Mouse (Mus musculus) thymus, adult 2 months (tissue): ENCODE measurements at regions not wholly inside any gene's neighbourhood (a gene's known extent, or its start where the extent isn't known, plus 50 kb on each side); places are given as distances from the start of the nearest gene placed in this dataset.

Experiments
- DNase-seq: peaks from one replicate; pipeline ENCODE4 v3.0.0; 2021
- H3K27ac ChIP-seq: fragments of 200-500 bp; 2 replicates; pipeline ENCODE4 v1.5.1; 2012; ENCODE audit warnings: low read length, control low read depth; ENCODE audit not compliant: control insufficient read depth, insufficient read depth
- H3K27me3 ChIP-seq: fragments of 200-500 bp; 2 replicates; pipeline ENCODE4 v1.6.1; 2012; ENCODE audit warnings: mild to moderate bottlenecking, low read length, moderate library complexity, mixed read lengths; ENCODE audit not compliant: control insufficient read depth, insufficient read depth
- H3K36me3 ChIP-seq: fragments of 200-500 bp; 2 replicates; pipeline ENCODE4 v1.6.1; 2012; ENCODE audit warnings: mild to moderate bottlenecking, low read length, moderate library complexity; ENCODE audit not compliant: control insufficient read depth, insufficient read depth
- H3K4me1 ChIP-seq: fragments of 200-500 bp; replicated peaks from 2 replicates; pipeline ENCODE4 v1.6.1; 2012; ENCODE audit warnings: low read length; ENCODE audit not compliant: control insufficient read depth, insufficient read depth
- H3K4me3 ChIP-seq: fragments of 200-500 bp; 2 replicates; pipeline ENCODE4 v1.5.1; 2012; ENCODE audit warnings: mild to moderate bottlenecking, low read length, control low read depth, moderate library complexity; ENCODE audit not compliant: control insufficient read depth, insufficient read depth
- CTCF ChIP-seq: fragments of 200-500 bp; IDR thresholded peaks from 2 replicates; pipeline ENCODE4 v1.5.1; 2012; ENCODE audit warnings: mild to moderate bottlenecking, control low read depth, low read length, moderate library complexity, borderline replicate concordance; ENCODE audit not compliant: control insufficient read depth, poor library complexity, insufficient read depth; ENCODE audit errors: extremely low read depth
- POLR2A ChIP-seq: fragments of 200-500 bp; IDR thresholded peaks from 2 replicates; pipeline ENCODE4 v1.6.1; 2012; ENCODE audit warnings: mild to moderate bottlenecking, low read length, control low read depth, moderate library complexity; ENCODE audit not compliant: control insufficient read depth, poor library complexity, insufficient read depth; ENCODE audit errors: extremely low read depth
- WGBS: fragments of 180-500 bp; shearing (Covaris S2); methylation state at CpG from one replicate; pipeline ENCODE4 v1.1.7; 2018; 5-methylcytosine and 5-hydroxymethylcytosine counted together

GRCm38 (mm10) chr3:52576703-52577244 is 308.6 kb downstream of the Foxo1 start:
- Histone ChIP-seq H3K36me3 (no peaks in the 10 kb centered on the region), H3K4me1 (peaks cover 18% of the 10 kb centered on the region), H3K27me3 (no peaks in the 10 kb centered on the region), H3K27ac (no peak overlapping the region), H3K4me3 (no peak overlapping the region)
- TF ChIP-seq CTCF: no peak
- no peak for TF ChIP-seq POLR2A
- DNase-seq: no peak
- WGBS: 90% methylated on average over 6 of the region's 6 CpGs

GRCm38 (mm10) chr3:52575237-52575798 is 307.2 kb downstream of the Foxo1 start:
- Histone ChIP-seq H3K36me3 (no peaks in the 10 kb centered on the region), H3K4me3 (no peak overlapping the region), H3K27me3 (no peaks in the 10 kb centered on the region), H3K4me1 (peaks cover 19% of the 10 kb centered on the region), H3K27ac (no peak overlapping the region)
- DNase-seq: no peak
- TF ChIP-seq POLR2A: no peak
- no peak for TF ChIP-seq CTCF
- 73% methylated on average over 8 of the region's 8 CpGs for WGBS

DNA sequence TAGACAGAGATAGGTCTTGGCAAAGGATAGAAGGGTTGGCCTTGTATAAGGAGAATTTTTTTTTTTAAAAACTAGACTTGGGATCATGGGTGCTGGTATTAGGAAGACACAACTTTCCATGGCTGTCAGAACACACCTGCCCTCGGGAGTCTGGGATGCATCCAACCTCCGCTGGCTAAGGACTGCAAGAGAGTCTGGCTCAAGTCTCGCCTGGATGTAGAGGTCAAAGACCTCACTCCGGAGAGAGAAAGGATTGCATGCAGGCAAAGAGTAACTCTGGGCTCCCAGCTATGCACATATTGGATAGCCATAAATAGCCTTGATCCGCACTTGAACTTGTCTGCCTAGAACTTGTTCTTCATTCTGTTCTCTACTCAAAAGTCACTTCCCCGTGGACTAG is 306.2 kb downstream of the Foxo1 start:
- Histone ChIP-seq H3K4me3 (no peak overlapping the region), H3K27me3 (no peaks in the 10 kb centered on the region)
- WGBS: 93% methylated on average over 6 of the region's 6 CpGs

GRCm38 (mm10) chr3:52573806-52574205 is 305.7 kb downstream of the Foxo1 start:
- no peaks in the 10 kb centered on the region for H3K36me3 ChIP-seq
- no peak for TF ChIP-seq CTCF
- TF ChIP-seq POLR2A: no peak
- peaks cover 26% of the 10 kb centered on the region for H3K4me1 ChIP-seq
- H3K27me3 ChIP-seq: no peaks in the 10 kb centered on the region
- DNase-seq: no peak
- WGBS: 95% methylated on average over 6 of the region's 6 CpGs
- H3K4me3 ChIP-seq: no peak overlapping the region
- no peak overlapping the region for H3K27ac ChIP-seq

More for the DNA sequence above, 306.2 kb downstream of the Foxo1 start:
- DNase-seq: no peak
- TF ChIP-seq POLR2A: no peak
- TF ChIP-seq CTCF: no peak
- Histone ChIP-seq H3K36me3 (no peaks in the 10 kb centered on the region), H3K27ac (no peak overlapping the region), H3K4me1 (peaks cover 21% of the 10 kb centered on the region)

- H3K27me3 ChIP-seq: no peaks in the 10 kb centered on the region
- TF ChIP-seq POLR2A: no peak
- peaks cover 26% of the 10 kb centered on the region for H3K4me1 ChIP-seq
- no peak overlapping the region for H3K4me3 ChIP-seq
- DNase-seq: peak; percentile 64
- H3K27ac ChIP-seq: peak overlapping the region; percentile 77
- 36% methylated on average over 11 of the region's 11 CpGs for WGBS
- no peaks in the 10 kb centered on the region for H3K36me3 ChIP-seq
These were observed 304.7 kb downstream of the Foxo1 start for GRCm38 (mm10) chr3:52572514-52573485.

DNA sequence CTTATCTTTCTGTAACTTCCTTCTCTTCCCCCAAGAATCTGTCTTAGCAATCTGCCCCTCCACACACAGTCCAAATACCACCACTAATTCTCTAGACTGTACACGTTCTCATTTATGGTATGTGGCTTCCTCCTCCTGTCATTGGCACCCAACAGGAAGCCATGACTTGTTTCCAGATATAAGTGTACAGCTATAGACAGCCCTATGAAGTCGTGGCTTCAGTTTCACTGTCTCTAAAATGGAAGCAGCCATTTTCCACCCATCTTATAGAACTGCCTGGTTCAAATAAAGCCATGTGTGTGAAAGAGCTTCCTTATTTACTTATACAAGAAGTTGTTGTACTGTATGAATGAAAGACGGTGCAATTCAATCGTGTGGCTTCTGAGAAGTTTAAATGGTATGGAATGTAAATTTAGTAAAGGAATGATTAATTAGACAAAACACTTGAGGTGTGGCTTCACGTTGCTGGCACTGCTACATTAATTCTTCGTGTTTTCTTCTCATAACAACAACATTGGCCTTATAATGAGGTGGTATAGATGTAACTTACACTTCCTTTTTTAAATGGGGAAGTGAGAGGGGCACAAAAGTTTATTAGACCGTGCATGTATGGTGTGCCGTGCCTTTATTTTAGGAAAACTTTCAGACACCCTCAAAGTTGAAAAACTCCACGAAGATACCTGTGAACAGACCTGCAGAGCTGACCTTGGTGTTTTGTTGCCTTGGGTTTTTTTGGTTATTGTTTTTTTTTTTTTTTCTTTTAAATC is 299.7 kb downstream of the Foxo1 start:
- peaks cover 10% of the 10 kb centered on the region for H3K4me1 ChIP-seq
- no peak for DNase-seq
- WGBS: 27% methylated on average over 9 of the region's 9 CpGs
- no peaks in the 10 kb centered on the region for H3K27me3 ChIP-seq
- H3K4me3 ChIP-seq: no peak overlapping the region
- no peak overlapping the region for H3K27ac ChIP-seq
- TF ChIP-seq CTCF: no peak
- no peak for TF ChIP-seq POLR2A
- no peaks in the 10 kb centered on the region for H3K36me3 ChIP-seq
